In the genomic region with DNA sequence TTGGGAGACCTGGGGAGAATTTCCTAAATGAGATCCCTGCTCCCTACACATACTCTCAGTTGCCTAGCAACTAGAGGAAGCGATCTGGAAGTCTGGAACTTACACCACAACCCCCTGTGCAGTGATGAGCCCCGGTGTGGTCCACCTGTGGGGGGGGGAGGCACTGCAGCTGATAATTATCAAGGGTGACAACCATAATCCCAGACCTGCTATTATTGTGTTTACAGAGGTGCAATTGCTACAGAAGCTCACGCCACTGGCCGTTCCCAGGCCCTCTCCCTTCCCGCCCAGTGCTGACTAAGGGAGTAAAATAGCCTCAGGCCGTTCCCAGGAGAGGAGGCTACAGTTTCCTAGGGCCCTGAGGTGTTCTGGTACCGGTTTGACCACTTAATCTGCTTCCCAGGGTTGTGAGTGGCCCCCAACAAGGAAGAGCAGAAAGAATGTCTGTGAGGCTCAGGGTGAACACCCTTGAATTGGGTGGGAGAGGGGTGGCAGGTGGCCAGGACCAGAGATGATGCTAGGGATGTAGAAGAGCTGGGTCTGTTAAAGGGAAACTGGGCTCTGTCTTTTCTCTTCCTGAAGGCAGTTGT, we compare ENCODE assay signal across 11 mouse cellular contexts. TPM values are rescaled to one million over a fixed set of nuclear protein-coding genes. Genes with fewer than 3 reads are reported as not detected.
A peak's percentile ranks its signal among the peaks of the same experiment; 100 is the strongest.
DNase-seq lines count a peak whose midpoint lies in the region; ATAC-seq lines count a peak whose summit lies in the region.
"Had no signal": no experiment of that assay in that cellular context is flagged by ENCODE, and none has a peak within 500 bp of the region (broad histone marks: within the 10 kb centered on the region; RNA-seq: fewer than 3 reads in every experiment).

No protein-coding gene starts in this region.

- no peak overlapping the region for H3K4me2 ChIP-seq in kidney, embryonic 15.5 days
- no peak overlapping the region for H3K4me2 ChIP-seq in forebrain, embryonic 14.5 days (ENCODE audit: low read length)
- no peak overlapping the region for H3K4me2 ChIP-seq in midbrain, embryonic 13.5 days (replicated peaks)
- H3K4me2 ChIP-seq: heart, embryonic 12.5 days had no signal

- H3K4me3 ChIP-seq in kidney, embryonic 15.5 days (replicated peaks): no peak overlapping the region
- no peak overlapping the region for H3K4me3 ChIP-seq in forebrain, embryonic 14.5 days (ENCODE audit: low read depth, low read length)
- H3K4me3 ChIP-seq in midbrain, embryonic 13.5 days (replicated peaks): no peak overlapping the region
- H3K4me3 ChIP-seq: heart, embryonic 12.5 days had no signal

- 23% methylated on average over 7 of the region's 7 CpGs for WGBS in kidney, embryonic 15.5 days
- 14% methylated on average over 7 of the region's 7 CpGs for WGBS in forebrain, embryonic 14.5 days
- WGBS in midbrain, embryonic 13.5 days: 23% methylated on average over 7 of the region's 7 CpGs

- ATAC-seq in kidney, embryonic 15.5 days (replicated peaks; ENCODE audit: low FRiP score): 0 out of 2 replicates have a peak, but pooled peaks have one; percentile 23
- peak; percentile 49; the same call in 1 of the 2 replicates for ATAC-seq in forebrain, embryonic 14.5 days
- peak; percentile 53; the same call in 1 of the 2 replicates for ATAC-seq in midbrain, embryonic 13.5 days

- no peaks in the 10 kb centered on the region for H3K27me3 ChIP-seq in kidney, embryonic 15.5 days
- H3K27me3 ChIP-seq in forebrain, embryonic 14.5 days (replicated peaks; ENCODE audit: control insufficient read depth, insufficient read depth, low read length): no peaks in the 10 kb centered on the region
- 0 out of 2 replicates have a peak, but pooled peaks cover 4% of the 10 kb centered on the region for H3K27me3 ChIP-seq in midbrain, embryonic 13.5 days
- H3K27me3 ChIP-seq: heart, embryonic 12.5 days had no signal

- H3K36me3 ChIP-seq in kidney, embryonic 15.5 days: no peaks in the 10 kb centered on the region
- no peaks in the 10 kb centered on the region for H3K36me3 ChIP-seq in forebrain, embryonic 14.5 days (ENCODE audit: control insufficient read depth, insufficient read depth, low read length)
- no peaks in the 10 kb centered on the region for H3K36me3 ChIP-seq in midbrain, embryonic 13.5 days
- H3K36me3 ChIP-seq: G1E; heart, embryonic 12.5 days had no signal

- H3K9ac ChIP-seq in kidney, embryonic 15.5 days: no peak overlapping the region
- H3K9ac ChIP-seq in forebrain, embryonic 14.5 days (ENCODE audit: low read length): no peak overlapping the region
- no peak overlapping the region for H3K9ac ChIP-seq in midbrain, embryonic 13.5 days (replicated peaks)
- H3K9ac ChIP-seq: heart, embryonic 12.5 days had no signal

- DNase-seq in kidney, adult 8-10 months: no peak
- peak; percentile 48 for DNase-seq in ZHBTc4 (ENCODE audit: low read depth, low spot score)
- DNase-seq in forebrain, embryonic 14.5 days (ENCODE audit: low spot score): no peak
- DNase-seq in spleen, adult 12 weeks (ENCODE audit: low spot score): no peak
- DNase-seq in spleen, postnatal 36 days (ENCODE audit: low spot score in 2 of 2): no peak
- DNase-seq in adrenal gland, adult 8-10 months: no peak
- DNase-seq: liver had no signal

- H3K4me1 ChIP-seq in kidney, embryonic 15.5 days: peaks cover 49% of the 10 kb centered on the region
- peaks cover 17% of the 10 kb centered on the region for H3K4me1 ChIP-seq in forebrain, embryonic 14.5 days (ENCODE audit: control insufficient read depth, insufficient read depth, low read length)
- H3K4me1 ChIP-seq in midbrain, embryonic 13.5 days (replicated peaks): peaks cover 36% of the 10 kb centered on the region

- no peaks in the 10 kb centered on the region for H3K9me3 ChIP-seq in kidney, embryonic 15.5 days (replicated peaks)
- no peaks in the 10 kb centered on the region for H3K9me3 ChIP-seq in forebrain, embryonic 14.5 days (replicated peaks; ENCODE audit: control insufficient read depth, low read length)
- H3K9me3 ChIP-seq in midbrain, embryonic 13.5 days: peaks cover 4% of the 10 kb centered on the region; the same call in 1 of the 2 replicates
- H3K9me3 ChIP-seq: G1E; heart, embryonic 12.5 days had no signal

- H3K27ac ChIP-seq in kidney, embryonic 15.5 days: no peak overlapping the region
- H3K27ac ChIP-seq in forebrain, embryonic 14.5 days (ENCODE audit: low read depth, low read length): no peak overlapping the region
- H3K27ac ChIP-seq in midbrain, embryonic 13.5 days: no peak overlapping the region

RNA-seq across cellular contexts. Expression of a gene that starts 28.1 kb away (rescaled TPM):
- polyA plus RNA-seq in kidney, embryonic 15.5 days (2015; fragmentation: Nextera tagmentation; extraction: Ambion mirVana): 7.5 and 7.6 TPM in 2 replicates
- polyA plus RNA-seq in forebrain, embryonic 14.5 days (2014; fragmentation: Nextera tagmentation; extraction: Ambion mirVana): 19.5 and 24.6 TPM in 2 replicates
- 5.9 and 9.4 TPM in 2 replicates for polyA plus RNA-seq in midbrain, embryonic 13.5 days (2015; fragmentation: Nextera tagmentation; extraction: Ambion mirVana)
- total RNA-seq in adrenal gland, adult 8-10 months (2022): 10 to 100 TPM in 3 of 4 experiments, 1 to 10 TPM in 1; 7.8 to 11.9 (median 11.2) TPM
